Mouse (Mus musculus) gastrocnemius, postnatal 14 days (tissue): Measurements from ENCODE around the gene Tmc8. TPM values are rescaled to one million over a fixed set of nuclear protein-coding genes. Genes with fewer than 3 reads are reported as not detected.
A peak's percentile ranks its signal among the peaks of the same experiment; 100 is the strongest.
"Not testable (repeated sequence)": the region's sequence is repeated elsewhere in the genome, so short reads cannot be mapped to it uniquely, and the experiment has no call there.

ENCODE experiments used
- DNase-seq: peaks from one replicate; pipeline ENCODE4 v3.0.0; 2021; ENCODE audit warnings: mixed read lengths
- intact Hi-C: fragments of 180-260 bp; cut with DNase I; formaldehyde crosslinking; loops from one replicate; pipeline ENCODE4 v1.15.1; 2025; ENCODE audit warnings: low total_unique reads
- total RNA-seq, 2 experiments: library from RNA; stranded (reverse); gene quantifications; 2 replicates each; pipeline ENCODE4 v1.2.3; 2021

Tmc8 gene
- total RNA-seq, 2 experiments from 2014 or later, result 1.1 TPM

DNA sequence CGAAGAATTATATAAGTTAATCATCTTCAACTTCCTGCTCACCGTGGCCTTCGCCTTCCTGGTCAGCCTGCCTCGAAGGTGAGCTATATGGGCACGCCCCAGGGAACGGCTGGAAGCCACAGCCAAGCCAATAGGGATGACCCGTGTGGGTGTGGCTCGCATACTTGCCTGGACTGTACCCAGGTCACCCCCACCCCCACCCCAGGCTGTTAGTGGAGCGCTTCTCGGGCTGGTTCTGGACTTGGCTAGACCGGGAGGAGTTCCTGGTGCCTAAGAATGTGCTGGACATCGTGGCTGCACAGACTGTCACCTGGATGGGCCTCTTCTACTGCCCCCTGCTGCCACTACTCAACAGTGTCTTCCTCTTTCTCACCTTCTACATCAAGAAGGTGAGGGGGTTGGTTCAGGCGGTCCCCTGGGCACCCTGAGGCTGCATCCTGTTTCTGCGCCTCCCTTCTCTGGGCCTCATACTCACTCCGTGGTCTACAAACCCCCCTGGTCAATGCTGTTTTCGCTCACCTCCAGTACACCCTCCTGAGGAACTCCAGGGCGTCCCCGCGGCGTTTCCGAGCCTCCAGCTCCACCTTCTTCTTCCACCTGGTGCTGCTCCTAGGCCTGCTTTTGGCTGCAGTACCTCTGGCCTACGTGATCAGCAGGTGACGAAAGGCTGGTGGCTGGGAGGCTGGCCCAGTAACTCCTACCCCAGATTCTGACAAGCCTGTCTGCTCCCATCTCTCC lies 9.0 kb downstream of the Tmc8 start:
- intact Hi-C loops, result loop anchor here (2.0 kb wide), 1 partner anchor 34 kb away; the partner anchor contains the start of gene Afmid
- no peak for DNase-seq

GRCm38 (mm10) chr11:117791441-117791761 lies 9.5 kb downstream of the Tmc8 start:
- intact Hi-C loops, result loop anchor here (2.0 kb wide), 1 partner anchor 33 kb away; the partner anchor contains the start of gene Afmid
- no peak for DNase-seq

DNA sequence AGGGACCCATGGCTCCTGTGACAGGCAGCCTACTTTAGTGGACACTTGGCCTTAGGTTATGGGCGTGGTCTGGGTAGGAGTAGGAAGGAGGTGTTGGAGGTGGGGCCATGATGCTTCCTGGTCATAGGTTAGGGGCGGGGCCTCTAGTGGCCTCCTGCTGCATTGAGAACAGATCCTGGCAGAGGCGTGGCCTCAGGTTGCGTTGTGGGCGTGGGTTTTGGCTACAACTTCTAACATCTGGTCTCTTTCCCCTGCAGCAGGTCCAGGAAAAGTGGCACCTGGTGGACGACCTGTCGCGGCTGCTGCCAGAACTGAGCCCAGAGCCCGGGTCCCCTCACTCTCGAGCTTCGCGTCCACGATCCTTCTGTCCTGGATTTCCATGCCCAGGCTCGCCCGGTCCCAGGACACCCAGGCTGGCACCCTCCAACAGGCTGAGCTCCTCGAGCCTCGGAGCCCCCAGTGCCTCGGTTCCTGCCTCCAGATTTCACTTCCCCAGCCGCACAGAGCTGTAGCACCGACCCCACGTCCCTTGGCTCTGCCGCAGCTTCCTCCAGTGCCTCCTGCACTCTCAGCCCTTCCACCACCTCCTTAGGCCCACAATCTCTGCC lies 10.5 kb downstream of the Tmc8 start:
- intact Hi-C loops, result no loop called here
- no peak for DNase-seq

DNA sequence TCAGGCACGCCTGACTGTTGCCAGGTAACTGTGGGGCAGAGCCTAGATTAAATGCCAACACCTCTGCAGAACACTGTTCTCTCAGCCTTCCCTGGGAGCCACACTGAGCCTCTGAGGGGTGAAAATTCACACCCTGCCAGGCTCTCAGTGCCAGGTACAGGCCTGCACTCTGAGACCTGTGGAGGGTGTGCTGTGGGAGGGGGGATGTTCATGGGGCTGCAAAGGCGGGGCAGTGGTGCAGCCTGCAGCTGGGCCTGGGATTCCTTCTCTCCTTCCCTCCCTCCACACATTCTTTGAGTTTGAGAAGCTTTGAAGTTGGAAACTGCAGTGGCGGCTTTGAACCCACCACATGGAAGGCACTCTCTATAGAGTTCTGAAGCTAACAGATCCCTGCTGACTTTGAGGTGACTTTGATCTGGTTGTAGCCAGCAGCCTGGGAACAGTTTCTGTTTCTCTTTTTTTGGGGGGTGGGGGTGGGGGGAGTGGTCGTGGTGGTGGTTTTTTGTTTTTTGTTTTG lies 12.2 kb downstream of the Tmc8 start:
- intact Hi-C loops, result no loop called here
- no peak for DNase-seq

DNA sequence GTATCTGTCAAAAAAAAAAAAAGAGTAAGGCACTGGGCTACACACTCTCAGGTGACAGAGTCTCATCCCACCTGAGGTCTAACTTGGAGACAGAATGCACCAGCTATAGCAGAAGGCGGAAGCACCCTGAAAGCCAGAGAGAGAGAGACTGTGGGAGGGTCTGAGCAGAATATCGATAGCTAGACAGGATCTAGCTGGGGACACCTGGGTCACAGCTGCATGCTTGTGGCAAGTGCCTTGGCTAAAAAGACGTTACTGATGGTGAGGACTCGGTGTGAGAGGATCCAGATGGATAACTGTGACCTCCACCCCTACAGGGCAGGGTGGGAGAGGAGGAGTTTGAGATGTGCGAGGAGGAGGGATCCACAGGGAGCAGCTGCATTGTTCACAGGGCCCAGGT lies 15.1 kb downstream of the Tmc8 start:
- intact Hi-C loops, result no loop called here
- DNase-seq, result no peak

DNA sequence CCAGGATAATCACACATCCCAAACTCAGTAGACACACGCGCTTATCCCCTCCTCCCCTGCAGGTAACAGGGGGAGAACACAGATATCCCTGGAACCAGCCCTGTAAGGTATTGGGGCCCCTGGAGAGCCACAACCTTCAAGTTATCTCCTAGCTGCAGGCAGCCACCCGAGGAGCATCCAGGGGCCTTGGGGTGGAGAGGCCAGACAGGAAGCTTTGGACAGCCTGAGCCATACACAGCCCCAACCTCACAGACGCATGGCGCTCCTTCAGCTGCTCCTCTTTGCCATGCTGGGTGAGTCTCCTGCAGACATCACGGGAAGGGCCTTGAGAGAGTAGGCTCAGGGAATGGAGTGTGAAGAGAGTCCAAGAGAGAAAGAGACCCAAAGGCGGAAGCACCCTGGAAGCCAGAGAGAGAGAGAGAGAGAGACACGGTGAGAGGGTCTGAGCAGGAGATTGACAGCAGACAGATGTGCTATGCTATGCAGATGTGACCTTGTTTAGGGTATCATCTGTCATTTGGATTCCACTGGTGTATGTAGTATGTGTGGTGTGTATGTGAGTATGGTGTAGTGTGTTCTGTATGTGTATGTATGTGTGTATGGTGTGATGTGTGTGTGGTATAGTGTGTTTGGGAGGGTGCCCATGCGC lies 15.8 kb downstream of the Tmc8 start, which contains the start of gene 6030468B19Rik:
TSS of gene 6030468B19Rik (plus strand) at position 150 of the 649 bp plus-strand sequence.
- no peak for DNase-seq
- intact Hi-C loops, result no loop called here

DNA sequence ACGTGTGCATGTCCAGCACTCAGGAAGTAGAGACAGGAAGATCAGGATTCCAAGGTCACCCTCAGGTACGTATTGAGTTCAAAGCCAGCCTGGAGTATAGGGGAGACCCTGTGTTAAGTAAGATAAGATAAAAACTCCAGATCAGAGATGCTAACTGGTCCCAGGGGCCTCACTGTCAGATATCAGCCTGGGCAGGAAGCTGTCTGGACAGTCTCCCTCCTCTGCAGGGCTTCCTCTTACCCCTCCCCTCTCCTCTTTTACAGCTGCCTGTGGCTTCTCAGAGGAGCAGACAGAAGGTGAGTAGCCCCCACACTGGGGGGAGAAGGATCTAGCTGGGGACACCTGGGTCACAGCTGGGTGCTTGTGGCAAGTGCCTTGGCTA lies 16.3 kb downstream of the Tmc8 start:
- no peak for DNase-seq
- intact Hi-C loops, result no loop called here

GRCm38 (mm10) chr11:117799174-117799573 lies 17.3 kb downstream of the Tmc8 start:
- intact Hi-C loops, result no loop called here
- DNase-seq, result no peak

DNA sequence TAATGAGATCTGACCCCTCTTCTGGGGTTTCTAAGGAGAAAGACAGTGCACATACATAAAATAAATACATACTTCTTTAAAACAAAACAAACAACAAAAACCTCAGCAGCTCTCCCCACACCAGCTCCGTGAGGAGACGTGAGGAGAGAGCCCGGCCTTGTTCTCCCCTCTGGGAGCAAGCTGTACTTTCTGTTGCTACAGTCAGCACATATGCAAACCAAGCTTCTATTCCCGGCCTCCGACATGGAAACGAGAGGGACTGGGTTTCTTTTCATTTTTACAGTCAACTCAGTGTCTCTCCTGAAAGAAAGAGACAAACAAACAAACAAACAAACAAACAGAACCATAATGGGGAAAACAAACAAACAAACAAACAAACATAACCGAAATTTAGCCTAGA lies 18.2 kb downstream of the Tmc8 start:
- DNase-seq, result no peak
- intact Hi-C loops, result no loop called here

GRCm38 (mm10) chr11:117801650-117802049 lies 19.8 kb downstream of the Tmc8 start:
- intact Hi-C loops, result no loop called here

GRCm38 (mm10) chr11:117803166-117803688 lies 21.4 kb downstream of the Tmc8 start:
- DNase-seq, result no peak
- intact Hi-C loops, result no loop called here

More at GRCm38 (mm10) chr11:117801650-117802049, 19.8 kb downstream of the Tmc8 start:
- no peak for DNase-seq

DNA sequence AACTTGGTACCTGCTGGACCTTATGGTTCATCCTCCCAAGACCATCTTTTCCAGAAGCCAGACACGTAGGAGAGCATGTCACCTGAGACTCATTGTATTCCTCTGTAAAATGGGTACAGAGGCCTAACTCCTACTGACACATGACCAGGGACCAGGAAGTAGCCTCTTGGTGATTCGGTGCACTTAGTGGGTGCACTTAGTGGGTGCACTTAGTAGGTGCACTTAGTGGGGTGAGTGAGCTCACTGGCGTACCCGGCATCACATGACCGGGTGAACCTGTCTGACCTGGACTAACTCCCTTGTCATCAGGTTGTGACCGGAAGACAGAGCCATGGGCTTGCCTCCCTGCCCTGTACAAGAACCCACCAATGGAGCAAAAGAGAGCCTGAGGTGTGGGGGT lies 24.9 kb downstream of the Tmc8 start:
- intact Hi-C loops, result no loop called here
- DNase-seq, result no peak

GRCm38 (mm10) chr11:117809407-117810311 lies 27.8 kb downstream of the Tmc8 start, which contains the start of the genes Gm20708 and Syngr2:
Gene Gm20708 (plus strand): TSS chr11:117809668.
Gene Syngr2 (plus strand): TSS chr11:117809668.
- intact Hi-C loops, result no loop called here
- peak; percentile 75 for DNase-seq

DNA sequence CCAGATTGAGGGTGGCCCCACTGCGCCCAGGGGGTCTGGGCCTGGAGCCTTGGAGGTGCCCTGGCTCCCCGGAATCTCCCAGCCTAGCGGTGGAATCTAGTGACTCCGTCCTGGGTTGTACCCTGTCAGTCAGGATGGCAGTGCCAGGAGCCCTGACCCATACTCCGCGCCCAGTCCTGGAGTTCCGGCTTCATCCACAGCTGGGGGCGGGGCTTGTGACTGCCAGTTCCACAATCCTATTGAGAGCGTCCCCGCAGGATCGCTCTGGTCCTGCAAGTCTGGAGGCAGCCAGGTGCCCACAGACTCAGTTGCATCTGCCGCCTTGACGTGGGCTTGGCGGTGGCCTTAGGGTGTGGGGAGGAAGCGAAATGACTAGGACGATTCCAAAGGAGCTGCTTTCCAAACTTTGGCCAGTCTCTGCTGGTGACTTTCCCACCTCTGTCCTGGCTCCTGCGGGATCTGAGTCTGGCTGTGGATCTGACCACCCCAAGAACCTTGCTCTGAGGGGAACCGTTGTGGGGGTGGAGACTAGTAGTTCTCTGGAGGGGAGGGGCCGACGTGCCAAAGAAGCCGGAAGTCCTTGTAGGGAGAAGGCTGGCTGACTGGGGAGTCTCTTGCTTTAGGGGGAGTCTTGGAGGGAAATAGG lies 28.6 kb downstream of the Tmc8 start:
- intact Hi-C loops, result no loop called here
- DNase-seq, result peak; percentile 90

DNA sequence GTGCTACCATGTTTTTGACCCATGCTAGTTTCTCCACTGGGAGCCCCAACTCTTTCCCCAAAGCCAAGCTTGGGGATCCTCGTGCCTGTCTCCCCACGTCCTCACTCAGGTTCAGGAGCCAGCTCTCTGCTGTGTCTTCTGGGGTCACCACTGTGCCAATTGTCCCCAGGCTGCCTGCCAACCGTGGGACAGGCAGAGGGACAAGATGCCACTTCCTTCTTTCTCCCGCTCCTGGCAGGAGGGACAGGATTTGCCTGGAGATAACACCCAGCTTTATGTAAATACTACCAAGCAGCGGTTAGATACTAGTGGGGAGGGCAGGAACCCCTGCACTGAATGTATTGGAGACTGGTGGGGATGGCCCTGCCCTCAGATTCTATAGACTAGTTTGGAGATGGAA lies 32.0 kb downstream of the Tmc8 start:
- intact Hi-C loops, result no loop called here
- no peak for DNase-seq

DNA sequence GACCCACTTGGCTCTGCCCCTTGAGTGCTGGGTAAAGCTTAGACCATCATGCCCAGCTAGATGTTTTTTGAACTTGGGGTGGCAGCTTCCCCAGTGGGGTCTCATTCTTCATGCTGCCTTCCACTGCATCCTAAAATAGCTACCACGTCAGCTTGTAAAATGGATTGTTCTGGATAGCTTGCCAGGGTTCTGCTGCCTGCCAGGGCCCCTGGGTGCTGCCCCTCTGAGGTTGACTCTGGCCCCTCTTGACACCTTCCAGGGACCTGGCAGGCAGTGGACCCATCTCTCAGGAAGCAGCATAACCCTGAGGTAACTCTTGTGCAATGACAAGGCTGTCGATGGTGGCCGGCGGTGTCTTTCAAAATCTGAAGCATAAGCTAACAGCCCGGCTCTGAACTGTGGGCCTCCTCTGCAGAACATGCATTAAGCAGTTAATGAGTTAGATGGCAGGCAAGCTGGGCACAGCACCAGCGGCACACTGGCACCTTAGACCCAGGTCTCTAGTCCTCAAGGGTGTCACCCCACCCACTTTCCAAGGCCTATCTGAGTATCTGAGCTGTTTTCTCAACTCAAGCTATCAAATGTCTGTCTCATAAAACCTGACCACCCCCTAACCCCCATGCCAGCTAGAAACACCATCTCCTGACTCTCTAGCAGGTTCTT lies 33.0 kb downstream of the Tmc8 start:
- intact Hi-C loops, result no loop called here

GRCm38 (mm10) chr11:117815850-117816249 lies 34.0 kb downstream of the Tmc8 start:
- intact Hi-C loops, DNase-seq: not testable (repeated sequence)

More for the DNA sequence above, 33.0 kb downstream of the Tmc8 start:
- no peak for DNase-seq

DNA sequence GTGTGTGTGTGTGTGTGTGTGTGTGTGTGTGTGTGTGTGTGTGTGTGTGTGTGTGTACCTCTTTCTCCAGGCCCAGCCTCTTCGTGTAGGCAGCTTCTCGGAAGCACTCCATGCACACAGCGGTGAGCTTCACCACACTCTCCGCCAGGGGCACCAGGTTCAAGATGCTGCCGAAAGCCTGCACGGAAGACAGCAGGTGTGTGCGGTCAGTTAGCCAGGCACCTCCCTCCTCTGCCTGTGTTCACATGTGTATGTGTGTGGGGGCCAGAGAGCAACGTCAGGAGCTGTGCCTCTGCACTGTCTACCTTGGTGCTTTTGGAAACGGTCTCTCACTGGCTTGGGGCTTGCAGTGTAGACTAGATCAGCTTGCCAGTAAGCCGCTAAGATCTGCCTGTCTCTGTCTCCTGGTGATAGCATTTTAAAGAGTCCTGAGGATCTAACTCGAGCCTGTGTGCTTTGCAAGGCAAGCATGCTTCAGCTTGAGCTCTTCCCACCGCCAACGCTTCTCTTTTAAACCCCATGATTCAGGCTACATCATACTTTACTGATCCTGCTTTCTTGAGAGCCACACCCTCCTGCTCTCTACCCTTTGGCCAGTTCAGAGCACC lies 34.6 kb downstream of the Tmc8 start:
- DNase-seq, result no peak
- intact Hi-C loops, result no loop called here
